Mouse (Mus musculus) cerebellum, adult 11 months (tissue): ENCODE results near the gene Atp8b4.

Experiments used
- DNase-seq: peaks from one replicate; pipeline ENCODE4 v3.0.0; 2022

Gene Atp8b4

DNA sequence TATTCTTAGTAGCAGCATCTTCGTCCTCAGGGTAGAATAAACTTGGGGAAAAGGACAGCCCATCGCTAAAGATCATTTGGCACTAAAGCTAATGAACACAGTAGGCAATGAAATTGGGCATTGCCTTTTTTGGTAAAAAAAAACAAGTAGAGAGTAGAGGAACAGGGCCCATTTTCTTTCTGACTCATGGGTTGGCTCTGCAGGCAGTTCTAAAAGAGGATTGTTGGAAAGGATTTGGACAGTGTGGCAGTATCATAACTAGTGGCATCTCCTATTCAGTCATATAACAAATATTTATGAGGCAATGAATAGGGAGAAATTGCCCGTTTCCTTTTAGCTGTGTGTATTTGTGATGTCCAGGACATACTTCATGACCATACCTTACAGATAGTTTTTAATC, 217.4 kb downstream of the Atp8b4 start:
- DNase-seq = no peak

DNA sequence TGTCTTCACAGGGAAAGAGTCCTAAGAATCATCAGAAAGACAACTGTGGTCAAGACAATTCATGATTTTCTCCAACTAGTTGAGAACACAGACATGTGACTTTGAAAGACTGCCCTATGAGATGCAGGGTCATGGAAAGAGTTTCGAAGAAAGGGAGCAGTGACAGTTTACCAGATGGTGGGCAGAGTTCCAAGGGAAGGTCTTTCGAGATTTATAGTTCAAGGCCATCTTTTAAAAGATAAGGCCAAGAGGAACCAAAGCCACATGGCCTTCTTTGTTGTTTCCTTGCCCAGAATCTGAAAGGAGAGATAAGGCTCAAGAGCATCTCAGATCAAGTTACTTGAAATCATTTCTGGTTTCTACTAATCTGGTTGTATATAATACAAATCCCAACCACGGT, 225.0 kb downstream of the Atp8b4 start:
- no peak for DNase-seq

- no peak for DNase-seq
These were observed 225.6 kb downstream of the Atp8b4 start for GRCm38 (mm10) chr2:126274826-126275405.

- DNase-seq = no peak
These were observed 226.2 kb downstream of the Atp8b4 start for GRCm38 (mm10) chr2:126274311-126274710.
